Mouse (Mus musculus) G1E (cell line): Measurements from ENCODE around the gene Samd11. TPM values are rescaled to one million over a fixed set of nuclear protein-coding genes. Genes with fewer than 3 reads are reported as not detected.

Source experiments
- ATAC-seq: 2 replicates; pipeline ENCODE4 v1.8.0; 2016; ENCODE audit warnings: mild to moderate bottlenecking; ENCODE audit not compliant: insufficient number of reproducible peaks, poor library complexity, low FRiP score, severe bottlenecking; ENCODE audit errors: extremely low read depth
- DNase-seq: peaks from one replicate; pipeline ENCODE4 v3.0.0; 2012; ENCODE audit warnings: low spot score
- H3K27me3 ChIP-seq: 2 replicates; pipeline ENCODE4 v1.6.1; 2012; ENCODE audit warnings: mild to moderate bottlenecking, low read length, inconsistent platforms; ENCODE audit not compliant: insufficient read depth
- H3K36me3 ChIP-seq: replicated peaks from 2 replicates; pipeline ENCODE3; 2012; ENCODE audit warnings: mild to moderate bottlenecking, inconsistent platforms
- H3K4me1 ChIP-seq: 2 replicates; pipeline ENCODE4 v1.6.1; 2012; ENCODE audit warnings: low read depth, low read length, inconsistent platforms, mixed read lengths; ENCODE audit not compliant: insufficient read depth
- H3K4me3 ChIP-seq: 2 replicates; pipeline ENCODE4 v1.5.1; 2012; ENCODE audit warnings: low read depth, mild to moderate bottlenecking, inconsistent platforms, low read length, moderate library complexity, mixed read lengths
- H3K9me3 ChIP-seq: replicated peaks from 2 replicates; pipeline ENCODE4 v1.6.1; 2012; ENCODE audit warnings: inconsistent platforms
- CTCF ChIP-seq: IDR thresholded peaks from 2 replicates; pipeline ENCODE4 v1.5.1; 2012; ENCODE audit warnings: low read depth, low read length, inconsistent platforms, mixed read lengths
- GATA1 ChIP-seq: IDR thresholded peaks from 2 replicates; pipeline ENCODE4 v1.6.1; 2012; ENCODE audit warnings: borderline replicate concordance, low read length, inconsistent platforms, mixed read lengths
- GATA2 ChIP-seq: IDR thresholded peaks from 2 replicates; pipeline ENCODE4 v1.6.1; 2012; ENCODE audit warnings: low read depth, low read length, inconsistent platforms, borderline replicate concordance
- POLR2AphosphoS5 ChIP-seq: IDR thresholded peaks from 2 replicates; pipeline ENCODE4 v1.6.1; 2012; ENCODE audit warnings: low read depth, low read length, inconsistent platforms; ENCODE audit not compliant: insufficient replicate concordance
- TAL1 ChIP-seq: conservative IDR thresholded peaks from 2 replicates; pipeline ENCODE4 v1.6.1; 2012; ENCODE audit warnings: low read depth, low read length, inconsistent platforms, mixed read lengths
- polyA plus RNA-seq: library from polyadenylated mRNA; stranded (reverse); fragments of >175 nt; gene quantifications from 2 replicates; pipeline ENCODE4 v1.2.3, GENCODE M21; 2012
- total RNA-seq, 2 experiments: library from RNA; stranded (forward) in 1 of 2; stranded (reverse) in 1 of 2; fragments of 200-1000 nt in 1 of 2; fragments of >200 nt in 1 of 2; fragmentation: Nextera tagmentation in 1 of 2; gene quantifications; 2 replicates each; pipeline ENCODE4 v1.2.3; 2014 to 2017

The Samd11 gene
- total RNA-seq (2014; fragmentation: Nextera tagmentation) (24.2 TPM in 1 of 2 replicates, not detected in the other), total RNA-seq (2017) (0.11 and 0.23 TPM in 2 replicates), polyA plus RNA-seq (0.07 and 0.12 TPM in 2 replicates)

GRCm38 (mm10) chr4:156255078-156255839 is at the start of gene Samd11:
TSS of gene Samd11 (minus strand) at chr4:156255657.
- peaks cover 21% of the 10 kb centered on the region for H3K4me1 ChIP-seq
- no peaks in the 10 kb centered on the region for H3K27me3 ChIP-seq
- 0 out of 2 replicates have a peak within 1 kb of the TSS, but pooled peaks have one; percentile 6 for H3K4me3 ChIP-seq
- TF ChIP-seq TAL1: no peak
- TF ChIP-seq GATA2: no peak
- TF ChIP-seq GATA1: no peak
- no peak for TF ChIP-seq CTCF
- TF ChIP-seq POLR2AphosphoS5: no peak
- H3K9me3 ChIP-seq: peaks cover 11% of the 10 kb centered on the region
- H3K36me3 ChIP-seq: peaks cover 10% of the 10 kb centered on the region
- DNase-seq (no peak), ATAC-seq (no peak)

GRCm38 (mm10) chr4:156254361-156255077 is 938 bp downstream of the Samd11 start:
- ATAC-seq (no peak), DNase-seq (no peak)
- Histone ChIP-seq H3K27me3 (no peaks in the 10 kb centered on the region), H3K36me3 (peaks cover 17% of the 10 kb centered on the region), H3K4me3 (0 out of 2 replicates have a peak overlapping the region, but pooled peaks have one; percentile 6), H3K9me3 (peaks cover 11% of the 10 kb centered on the region), H3K4me1 (peaks cover 25% of the 10 kb centered on the region)
- TF ChIP-seq GATA2: no peak
- TF ChIP-seq CTCF: no peak
- no peak for TF ChIP-seq GATA1
- TF ChIP-seq POLR2AphosphoS5: no peak
- TF ChIP-seq TAL1: no peak

GRCm38 (mm10) chr4:156253043-156253442 is 2.4 kb downstream of the Samd11 start:
- peaks cover 11% of the 10 kb centered on the region for H3K9me3 ChIP-seq
- H3K4me3 ChIP-seq: no peak overlapping the region; the same call in 1 of the 2 replicates
- H3K4me1 ChIP-seq: peaks cover 38% of the 10 kb centered on the region
- ATAC-seq (peak; percentile 83), DNase-seq (peak; percentile 70)
- H3K27me3 ChIP-seq: no peaks in the 10 kb centered on the region
- TF ChIP-seq GATA1: no peak
- TF ChIP-seq TAL1: 0 out of 2 replicates have a peak, but pooled peaks have one; percentile 34
- no peak for TF ChIP-seq GATA2
- no peak for TF ChIP-seq POLR2AphosphoS5
- no peak for TF ChIP-seq CTCF
- peaks cover 32% of the 10 kb centered on the region for H3K36me3 ChIP-seq

- ATAC-seq: no peak
- peaks cover 38% of the 10 kb centered on the region for H3K4me1 ChIP-seq
- no peak for DNase-seq
- no peak overlapping the region; the same call in 1 of the 2 replicates for H3K4me3 ChIP-seq
- peaks cover 11% of the 10 kb centered on the region for H3K9me3 ChIP-seq
- peaks cover 36% of the 10 kb centered on the region for H3K36me3 ChIP-seq
- TF ChIP-seq GATA2 (no peak), POLR2AphosphoS5 (no peak), CTCF (no peak), GATA1 (no peak), TAL1 (no peak)
- no peaks in the 10 kb centered on the region for H3K27me3 ChIP-seq
Observed at GRCm38 (mm10) chr4:156252619-156253018, 2.8 kb downstream of the Samd11 start.

GRCm38 (mm10) chr4:156252140-156252539 is 3.3 kb downstream of the Samd11 start:
- H3K27me3 ChIP-seq: no peaks in the 10 kb centered on the region
- peaks cover 41% of the 10 kb centered on the region for H3K36me3 ChIP-seq
- no peak for TF ChIP-seq TAL1
- TF ChIP-seq POLR2AphosphoS5: no peak
- no peak for TF ChIP-seq CTCF
- no peak for TF ChIP-seq GATA2
- no peak for TF ChIP-seq GATA1
- DNase-seq: no peak
- H3K4me3 ChIP-seq: no peak overlapping the region; the same call in 1 of the 2 replicates
- peaks cover 38% of the 10 kb centered on the region for H3K4me1 ChIP-seq
- no peak for ATAC-seq
- H3K9me3 ChIP-seq: peaks cover 11% of the 10 kb centered on the region
